Mouse (Mus musculus) midbrain, embryonic 12.5 days (tissue): ENCODE data around the gene Gabrb3. TPM values are rescaled to one million over a fixed set of nuclear protein-coding genes. Genes with fewer than 3 reads are reported as not detected.

Source experiments
- ATAC-seq: fragments of 200-750 bp; cut with Nextera tagmentation; 2 replicates; pipeline ENCODE4 v1.8.0; 2017; ENCODE audit warnings: low read depth, moderate TSS enrichment, moderate library complexity; ENCODE audit not compliant: low FRiP score
- H3K27ac ChIP-seq: fragments of 300-500 bp; sonication (generic); replicated peaks from 2 replicates; pipeline ENCODE4 v1.5.1; 2016; ENCODE audit warnings: mild to moderate bottlenecking
- H3K27me3 ChIP-seq: fragments of 300-500 bp; sonication (generic); 2 replicates; pipeline ENCODE4 v1.6.1; 2016; ENCODE audit warnings: mild to moderate bottlenecking
- H3K36me3 ChIP-seq: fragments of 300-500 bp; sonication (generic); 2 replicates; pipeline ENCODE4 v1.6.1; 2016
- H3K4me1 ChIP-seq: fragments of 300-500 bp; sonication (generic); 2 replicates; pipeline ENCODE4 v1.6.1; 2016
- H3K4me2 ChIP-seq: fragments of 300-500 bp; sonication (generic); replicated peaks from 2 replicates; pipeline ENCODE4 v1.6.1; 2016; ENCODE audit warnings: mild to moderate bottlenecking, moderate library complexity
- H3K4me3 ChIP-seq: fragments of 300-500 bp; sonication (generic); 2 replicates; pipeline ENCODE4 v1.5.1; 2016; ENCODE audit warnings: mild to moderate bottlenecking
- H3K9ac ChIP-seq: fragments of 300-500 bp; sonication (generic); replicated peaks from 2 replicates; pipeline ENCODE4 v1.6.1; 2016; ENCODE audit warnings: mild to moderate bottlenecking, moderate library complexity
- H3K9me3 ChIP-seq: fragments of 300-500 bp; sonication (generic); 2 replicates; pipeline ENCODE4 v1.6.1; 2016; ENCODE audit warnings: mild to moderate bottlenecking
- WGBS: fragments of 180-500 bp; shearing (Covaris S2); methylation state at CpG from one replicate; pipeline ENCODE4 v1.1.7; 2016; 5-methylcytosine and 5-hydroxymethylcytosine counted together
- polyA plus RNA-seq: library from polyadenylated mRNA; unstranded; fragments of >200 nt; fragmentation: Nextera tagmentation; extraction: Ambion mirVana; gene quantifications from 2 replicates; pipeline ENCODE4 v1.2.1, GENCODE M21; 2016

Gabrb3 gene
- polyA plus RNA-seq, 1 experiment from 2014 or later = 15.2 TPM

DNA sequence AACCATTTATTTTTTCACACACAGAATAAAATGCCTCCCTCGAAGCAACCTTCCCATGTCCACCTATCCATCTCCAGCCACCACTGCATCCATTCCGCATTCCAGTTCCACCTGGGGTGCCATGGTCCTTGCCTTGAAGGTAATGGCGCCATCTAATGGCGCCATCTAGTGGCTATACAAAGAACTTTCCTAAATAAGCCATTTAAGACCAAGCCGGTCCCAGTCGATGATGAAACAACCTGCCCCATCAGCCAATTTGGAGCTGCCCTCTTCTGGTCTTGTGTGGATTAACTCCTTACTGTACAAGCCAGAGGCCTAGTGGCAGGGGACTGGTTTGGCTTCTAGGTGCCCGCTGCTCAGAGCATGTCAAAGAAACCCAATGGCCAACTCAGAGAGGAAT lies 119.1 kb downstream of the Gabrb3 start:
- H3K4me1 ChIP-seq = no peaks in the 10 kb centered on the region
- no peak overlapping the region for H3K27ac ChIP-seq
- no peak overlapping the region for H3K4me3 ChIP-seq
- no peak overlapping the region for H3K9ac ChIP-seq
- no peaks in the 10 kb centered on the region for H3K9me3 ChIP-seq
- H3K36me3 ChIP-seq = no peaks in the 10 kb centered on the region
- no peaks in the 10 kb centered on the region for H3K27me3 ChIP-seq
- peak; percentile 44 for ATAC-seq
- no peak overlapping the region for H3K4me2 ChIP-seq
- 25% methylated on average over 7 of the region's 7 CpGs for WGBS

DNA sequence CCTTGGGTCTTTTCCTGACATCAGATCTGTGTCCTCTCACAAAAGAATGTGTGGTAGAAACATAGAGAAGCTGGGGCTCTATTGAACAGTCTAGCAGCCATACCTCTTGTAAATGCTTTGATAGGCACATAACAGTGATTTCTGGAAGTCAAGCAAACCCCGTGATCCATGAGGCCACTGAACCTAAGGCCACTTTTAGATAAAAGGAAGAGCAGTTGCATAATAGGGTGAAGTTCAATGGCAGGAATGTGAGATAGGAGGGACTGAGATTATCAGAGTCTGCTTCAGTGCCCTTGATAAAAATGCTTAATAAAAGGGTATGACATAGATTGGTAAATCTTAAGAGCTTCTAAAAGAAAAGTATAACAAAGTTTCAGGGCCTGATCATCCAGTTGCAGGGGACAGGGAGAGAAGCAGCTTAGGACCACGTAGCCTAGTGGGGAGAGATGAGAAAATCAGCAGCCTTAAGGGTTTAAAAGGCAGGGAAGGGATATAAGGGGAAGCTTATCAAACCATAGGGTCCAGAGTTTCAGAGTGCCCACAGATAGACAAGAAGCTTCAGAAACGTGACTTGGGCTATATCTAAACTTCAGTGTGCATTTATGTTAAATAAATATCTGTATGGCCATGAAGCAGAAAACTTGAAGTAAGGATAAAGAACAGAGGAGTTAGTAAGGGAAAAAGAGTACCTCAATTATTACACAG lies 141.4 kb downstream of the Gabrb3 start:
- no peaks in the 10 kb centered on the region for H3K27me3 ChIP-seq
- no peak overlapping the region for H3K27ac ChIP-seq
- no peaks in the 10 kb centered on the region for H3K4me1 ChIP-seq
- H3K9me3 ChIP-seq = no peaks in the 10 kb centered on the region
- no peaks in the 10 kb centered on the region for H3K36me3 ChIP-seq
- no peak for ATAC-seq
- H3K4me2 ChIP-seq = no peak overlapping the region
- 72% methylated on average over 3 of the region's 3 CpGs for WGBS
- no peak overlapping the region for H3K9ac ChIP-seq
- H3K4me3 ChIP-seq = no peak overlapping the region

DNA sequence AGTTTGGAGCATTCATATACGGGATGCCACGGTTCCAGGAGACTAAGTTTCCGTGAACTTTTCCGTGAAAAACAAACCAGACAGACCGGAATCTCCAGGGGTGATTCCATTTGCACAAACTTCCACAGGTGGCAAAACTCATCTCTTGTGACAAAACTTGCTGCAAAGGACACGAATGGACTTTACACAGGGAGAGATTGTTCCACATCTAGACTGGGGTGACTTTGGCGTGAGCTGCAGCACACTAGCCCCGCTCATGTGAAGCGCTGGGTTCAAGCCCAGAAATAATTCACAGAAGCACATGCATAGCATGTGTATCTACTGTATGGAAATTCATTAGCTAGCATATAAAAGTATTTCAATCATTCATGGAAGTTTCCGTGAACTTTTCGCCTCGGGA lies 144.9 kb downstream of the Gabrb3 start:
- no peak overlapping the region for H3K27ac ChIP-seq
- no peak overlapping the region for H3K9ac ChIP-seq
- H3K27me3 ChIP-seq = no peaks in the 10 kb centered on the region
- H3K4me3 ChIP-seq = no peak overlapping the region
- WGBS = 92% methylated on average over 12 of the region's 12 CpGs
- no peaks in the 10 kb centered on the region for H3K36me3 ChIP-seq
- no peak for ATAC-seq
- no peaks in the 10 kb centered on the region for H3K4me1 ChIP-seq
- no peaks in the 10 kb centered on the region for H3K9me3 ChIP-seq
- no peak overlapping the region for H3K4me2 ChIP-seq

DNA sequence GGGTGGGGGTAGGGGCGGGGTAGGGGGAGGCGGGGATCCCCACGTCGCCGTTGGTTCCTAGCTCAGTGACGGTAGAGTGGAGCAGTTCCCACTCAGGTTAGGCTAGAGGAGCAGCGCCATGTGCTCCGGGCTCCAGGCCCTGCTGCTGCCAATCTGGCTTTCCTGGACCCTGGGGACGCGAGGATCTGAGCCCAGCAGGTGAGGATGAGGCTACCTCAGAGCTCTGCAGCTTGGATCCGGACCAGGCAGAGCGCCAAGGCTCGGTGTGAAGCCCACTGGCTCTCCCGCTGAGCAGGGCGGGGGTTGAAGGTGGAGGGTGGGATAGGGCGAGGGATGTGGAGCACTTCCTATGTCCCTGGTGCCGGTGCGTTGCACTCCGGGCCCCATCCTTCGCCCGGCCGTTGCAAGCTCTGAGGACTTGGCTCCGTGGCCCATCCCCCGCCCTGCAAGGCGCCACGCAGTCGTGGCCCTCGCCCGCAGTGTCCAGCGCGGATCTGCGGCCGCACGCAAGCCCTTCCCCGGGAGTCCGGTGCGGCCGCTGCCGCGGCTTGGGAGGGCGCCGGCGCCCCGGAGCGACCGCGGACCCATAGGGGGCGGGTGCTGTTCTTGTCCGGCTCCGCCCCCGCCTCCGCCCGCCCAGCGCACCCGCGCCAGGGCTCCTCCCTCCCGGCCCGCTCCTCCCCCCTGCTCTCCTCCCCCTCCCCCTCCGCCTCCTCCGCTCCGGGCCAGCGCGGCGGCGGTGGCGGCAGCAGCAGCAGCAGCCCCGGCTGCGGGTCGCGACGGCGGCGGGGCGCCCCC lies 171.2 kb downstream of the Gabrb3 start:
- peak; percentile 94 for ATAC-seq
- H3K9me3 ChIP-seq = no peaks in the 10 kb centered on the region
- H3K27ac ChIP-seq = peak overlapping the region; percentile 81
- peaks cover 23% of the 10 kb centered on the region for H3K27me3 ChIP-seq
- peak overlapping the region; percentile 93 for H3K4me2 ChIP-seq
- H3K36me3 ChIP-seq = no peaks in the 10 kb centered on the region
- H3K9ac ChIP-seq = peak overlapping the region; percentile 75
- peak overlapping the region; percentile 77 for H3K4me3 ChIP-seq
- peaks cover 7% of the 10 kb centered on the region for H3K4me1 ChIP-seq
- under 1% methylated on average over 45 of the region's 74 CpGs for WGBS

DNA sequence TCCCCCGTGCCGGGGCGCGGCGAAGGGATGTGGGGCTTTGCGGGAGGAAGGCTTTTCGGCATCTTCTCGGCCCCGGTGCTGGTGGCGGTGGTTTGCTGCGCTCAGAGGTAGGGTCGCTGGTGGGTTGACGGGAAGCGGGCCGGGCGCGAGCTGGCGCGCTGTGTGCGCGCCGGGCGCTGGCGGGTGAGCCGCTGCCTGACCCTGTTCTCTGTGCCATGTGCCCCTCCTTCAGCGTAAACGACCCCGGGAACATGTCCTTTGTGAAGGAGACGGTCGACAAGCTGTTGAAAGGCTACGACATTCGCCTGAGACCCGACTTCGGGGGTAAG lies 171.7 kb downstream of the Gabrb3 start:
- Histone ChIP-seq H3K36me3 (no peaks in the 10 kb centered on the region), H3K4me1 (peaks cover 7% of the 10 kb centered on the region), H3K4me3 (peak overlapping the region; percentile 77), H3K27me3 (peaks cover 23% of the 10 kb centered on the region), H3K9me3 (no peaks in the 10 kb centered on the region), H3K4me2 (peak overlapping the region; percentile 93), H3K27ac (peak overlapping the region; percentile 81), H3K9ac (peak overlapping the region; percentile 75)
- peak; percentile 81 for ATAC-seq
- under 1% methylated on average over 29 of the region's 34 CpGs for WGBS

DNA sequence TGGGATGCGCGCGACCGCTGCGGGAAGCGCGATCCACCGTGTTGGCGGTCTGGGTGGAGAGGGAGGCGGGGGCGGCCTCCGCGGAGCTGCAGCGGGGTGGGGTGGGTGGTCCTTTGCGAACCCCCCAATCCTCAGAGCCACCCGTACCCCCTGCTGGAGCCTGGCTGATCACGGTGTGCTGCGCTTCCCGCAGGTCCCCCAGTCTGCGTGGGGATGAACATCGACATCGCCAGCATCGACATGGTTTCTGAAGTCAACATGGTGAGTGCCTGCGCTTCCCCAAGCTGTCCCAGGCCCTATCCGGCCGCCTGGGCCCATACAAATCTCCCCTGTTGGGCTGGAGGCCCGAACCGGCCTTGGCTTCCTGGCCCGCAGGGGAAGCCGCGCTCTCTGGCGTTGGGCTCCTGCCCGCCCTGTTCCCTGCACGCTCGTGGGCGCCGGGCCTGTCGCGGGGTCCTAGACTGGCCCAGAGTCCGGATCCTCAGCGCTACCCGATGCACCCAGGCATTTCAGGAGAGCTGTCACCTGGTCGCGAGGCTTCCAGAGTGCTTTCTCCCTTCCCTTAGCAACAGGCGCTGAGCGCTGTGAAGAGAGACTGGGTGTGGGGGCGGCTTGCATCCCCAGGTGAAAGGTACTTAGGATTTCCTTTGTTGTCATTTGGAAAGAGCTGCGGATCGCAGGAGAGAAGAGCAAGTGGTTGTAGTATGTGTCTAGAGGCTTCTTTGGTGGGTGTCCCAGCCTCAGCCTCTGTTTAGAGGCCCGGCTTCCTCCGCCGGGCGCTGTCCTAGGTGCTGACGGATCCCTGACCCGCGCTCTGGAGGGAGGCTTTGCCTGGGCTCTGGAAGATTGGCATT lies 172.3 kb downstream of the Gabrb3 start:
- Histone ChIP-seq H3K4me3 (peak overlapping the region; percentile 77), H3K9me3 (no peaks in the 10 kb centered on the region), H3K9ac (peak overlapping the region; percentile 75), H3K27ac (peak overlapping the region; percentile 81), H3K4me2 (peak overlapping the region; percentile 93), H3K4me1 (peaks cover 7% of the 10 kb centered on the region), H3K27me3 (peaks cover 23% of the 10 kb centered on the region), H3K36me3 (no peaks in the 10 kb centered on the region)
- ATAC-seq = peak; percentile 39
- WGBS = 0% methylated on average over 56 of the region's 56 CpGs

DNA sequence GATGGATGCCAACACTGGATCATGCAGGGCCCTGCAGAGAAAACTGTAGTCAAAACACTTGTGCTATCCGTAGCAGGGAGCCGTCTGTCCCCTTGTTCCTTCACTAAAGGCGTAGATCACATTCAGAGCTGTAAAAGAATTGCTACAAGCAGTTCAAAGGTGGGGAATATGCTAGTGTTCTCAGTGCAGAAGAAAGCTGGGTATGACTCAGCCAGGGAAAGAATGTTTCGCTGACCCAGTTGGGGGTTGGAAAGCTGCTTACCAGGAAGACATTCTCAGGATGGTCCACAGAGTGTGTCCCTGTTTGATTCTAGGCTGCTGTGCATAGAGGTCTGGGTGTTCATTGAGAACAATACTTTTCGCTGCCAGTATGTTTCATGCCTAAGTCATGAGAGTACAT lies 177.8 kb downstream of the Gabrb3 start:
- Histone ChIP-seq H3K9me3 (no peaks in the 10 kb centered on the region), H3K27me3 (0 out of 2 replicates have a peak, but pooled peaks cover under 1% of the 10 kb centered on the region), H3K4me3 (no peak overlapping the region), H3K4me1 (peaks cover under 1% of the 10 kb centered on the region), H3K36me3 (no peaks in the 10 kb centered on the region), H3K27ac (no peak overlapping the region), H3K9ac (no peak overlapping the region), H3K4me2 (no peak overlapping the region)
- ATAC-seq = no peak
- 83% methylated on average over 5 of the region's 5 CpGs for WGBS

DNA sequence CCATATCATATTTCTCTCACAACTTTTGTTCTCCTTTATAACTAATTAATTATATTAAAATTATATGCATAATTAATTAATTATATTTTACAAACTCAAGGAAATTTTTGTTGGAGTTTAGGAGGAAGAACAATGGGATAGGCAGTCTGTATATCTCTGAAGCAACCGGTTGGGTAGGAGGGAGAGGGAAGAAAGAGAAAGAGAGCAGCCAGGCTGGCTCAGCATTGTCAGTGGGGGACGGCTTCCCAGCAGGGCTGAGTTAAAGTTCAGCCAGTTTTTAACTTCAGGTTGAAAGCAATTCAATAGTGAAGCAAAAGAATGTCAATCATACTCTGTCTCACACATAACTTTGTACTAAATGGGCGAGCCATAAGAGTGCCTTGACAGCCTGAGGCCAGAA lies 199.2 kb downstream of the Gabrb3 start:
- whole genome bisulfite sequencing = 34% methylated on average over 3 of the region's 3 CpGs
- H3K27me3 ChIP-seq = no peaks in the 10 kb centered on the region
- H3K9me3 ChIP-seq = no peaks in the 10 kb centered on the region
- H3K9ac ChIP-seq = no peak overlapping the region
- no peak for ATAC-seq
- H3K4me3 ChIP-seq = no peak overlapping the region
- H3K4me1 ChIP-seq = no peaks in the 10 kb centered on the region
- no peak overlapping the region for H3K4me2 ChIP-seq
- H3K36me3 ChIP-seq = no peaks in the 10 kb centered on the region
- H3K27ac ChIP-seq = no peak overlapping the region

DNA sequence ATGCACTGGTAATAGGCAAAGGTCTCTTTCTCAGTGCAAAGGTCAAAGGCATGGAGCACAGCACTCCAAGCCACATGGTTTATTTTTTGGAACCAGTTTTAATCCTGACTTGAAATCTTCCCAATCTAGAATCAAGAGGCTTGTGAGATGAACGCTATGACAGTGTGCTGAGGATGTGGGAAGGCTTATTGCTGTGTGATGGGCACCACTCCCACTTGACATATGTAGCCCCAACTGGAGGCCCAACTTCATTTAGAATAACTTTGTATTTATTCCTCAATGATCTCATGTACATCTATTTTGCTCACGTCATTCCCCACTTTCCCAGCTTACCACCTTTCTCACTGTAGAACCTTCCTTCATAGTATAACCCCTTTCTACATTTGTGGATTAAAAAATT lies 200.5 kb downstream of the Gabrb3 start:
- ATAC-seq = no peak
- Histone ChIP-seq H3K9ac (no peak overlapping the region), H3K36me3 (no peaks in the 10 kb centered on the region), H3K4me2 (no peak overlapping the region), H3K27ac (no peak overlapping the region), H3K9me3 (no peaks in the 10 kb centered on the region), H3K4me3 (no peak overlapping the region), H3K4me1 (no peaks in the 10 kb centered on the region), H3K27me3 (no peaks in the 10 kb centered on the region)
- 87% methylated on average over 2 of the region's 2 CpGs for WGBS

DNA sequence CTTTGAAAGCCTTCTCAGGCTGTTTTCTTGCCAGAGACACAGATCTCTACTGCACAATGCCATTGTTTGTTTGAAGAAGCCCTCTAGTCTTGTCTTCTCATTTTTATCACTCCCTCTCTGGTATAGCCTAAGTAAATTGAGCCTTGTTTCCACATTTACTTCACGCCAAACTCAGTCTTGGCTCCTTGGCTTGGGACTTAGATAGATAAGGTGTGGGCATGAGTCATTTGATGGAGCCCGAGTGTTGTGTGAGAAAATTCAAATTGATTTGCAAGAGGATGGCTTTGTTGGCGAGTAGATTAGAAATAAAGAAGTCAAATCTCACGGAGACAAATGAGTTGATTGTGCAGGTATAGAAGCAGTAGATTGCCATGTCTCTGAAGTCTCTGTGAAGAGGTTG lies 204.2 kb downstream of the Gabrb3 start:
- H3K27ac ChIP-seq = no peak overlapping the region
- no peak overlapping the region for H3K9ac ChIP-seq
- no peaks in the 10 kb centered on the region for H3K4me1 ChIP-seq
- H3K36me3 ChIP-seq = no peaks in the 10 kb centered on the region
- no peak overlapping the region for H3K4me2 ChIP-seq
- 84% methylated on average over 4 of the region's 4 CpGs for WGBS
- ATAC-seq = no peak
- H3K4me3 ChIP-seq = no peak overlapping the region
- H3K27me3 ChIP-seq = no peaks in the 10 kb centered on the region
- no peaks in the 10 kb centered on the region for H3K9me3 ChIP-seq

DNA sequence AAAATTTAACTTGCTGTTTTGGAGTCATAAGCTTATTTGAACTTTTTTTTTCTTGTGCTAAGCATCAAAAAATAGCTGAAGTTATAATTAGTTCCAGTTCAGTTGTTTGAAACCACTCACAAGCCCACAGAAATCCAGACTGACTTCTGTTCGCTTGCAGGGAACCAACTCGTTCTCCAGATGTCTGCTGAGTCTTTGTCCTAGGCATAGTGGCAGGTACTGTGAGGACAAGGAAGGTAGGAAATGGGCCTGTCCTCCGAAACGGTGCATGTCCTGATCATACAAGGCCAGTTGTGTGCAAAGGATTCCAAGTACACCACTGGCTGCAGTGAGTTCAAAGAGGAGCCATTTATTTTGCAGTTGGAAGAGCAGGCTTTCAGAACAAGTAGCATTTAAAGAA lies 215.5 kb downstream of the Gabrb3 start:
- Histone ChIP-seq H3K4me1 (no peaks in the 10 kb centered on the region), H3K27ac (no peak overlapping the region), H3K36me3 (no peaks in the 10 kb centered on the region), H3K27me3 (no peaks in the 10 kb centered on the region), H3K9ac (no peak overlapping the region), H3K4me3 (no peak overlapping the region), H3K4me2 (no peak overlapping the region), H3K9me3 (no peaks in the 10 kb centered on the region)
- WGBS = 74% methylated on average over 4 of the region's 4 CpGs
- no peak for ATAC-seq

DNA sequence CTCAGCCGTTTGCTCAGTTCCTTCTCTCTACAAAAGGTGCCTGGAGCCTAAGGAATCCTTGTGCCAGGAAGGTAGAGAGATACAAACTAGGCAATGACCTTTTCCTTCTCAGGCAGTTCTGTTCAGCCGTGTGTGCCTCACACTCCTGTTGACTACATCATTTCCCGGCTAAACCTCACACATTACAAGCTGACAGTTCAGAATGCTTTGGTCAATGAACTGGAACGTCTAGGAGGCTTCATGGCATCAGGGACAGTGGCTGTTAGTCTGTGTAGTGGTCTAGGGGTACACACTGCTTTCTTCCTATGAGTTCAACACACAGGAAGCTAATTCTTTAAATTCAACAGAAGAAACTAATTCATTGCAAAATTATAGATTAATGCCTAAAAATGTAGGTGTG lies 216.2 kb downstream of the Gabrb3 start:
- H3K9me3 ChIP-seq = no peaks in the 10 kb centered on the region
- H3K36me3 ChIP-seq = no peaks in the 10 kb centered on the region
- H3K4me1 ChIP-seq = no peaks in the 10 kb centered on the region
- no peaks in the 10 kb centered on the region for H3K27me3 ChIP-seq
- H3K9ac ChIP-seq = no peak overlapping the region
- no peak overlapping the region for H3K27ac ChIP-seq
- no peak for ATAC-seq
- no peak overlapping the region for H3K4me2 ChIP-seq
- no peak overlapping the region for H3K4me3 ChIP-seq
- 55% methylated on average over 4 of the region's 4 CpGs for WGBS
